Mouse (Mus musculus) lung, embryonic 14.5 days (tissue): ENCODE data around the gene Atf6b. TPM values are rescaled to one million over a fixed set of nuclear protein-coding genes. Genes with fewer than 3 reads are reported as not detected.

Experiments used
- ATAC-seq: fragments of 200-750 bp; cut with Nextera tagmentation; 2 replicates; pipeline ENCODE4 v1.8.0; 2017; ENCODE audit warnings: mild to moderate bottlenecking, moderate TSS enrichment, moderate library complexity; ENCODE audit not compliant: insufficient read depth
- DNase-seq: peaks from one replicate; pipeline ENCODE4 v3.0.0-alpha.2; 2015
- H3K27ac ChIP-seq: fragments of 300-500 bp; sonication (generic); 2 replicates; pipeline ENCODE4 v1.5.1; 2014; ENCODE audit warnings: low read depth, mild to moderate bottlenecking, moderate library complexity
- H3K27me3 ChIP-seq: fragments of 300-500 bp; sonication (generic); 2 replicates; pipeline ENCODE4 v1.6.1; 2014; ENCODE audit warnings: low read length, control low read depth; ENCODE audit not compliant: insufficient read depth
- H3K36me3 ChIP-seq: fragments of 300-500 bp; sonication (generic); 2 replicates; pipeline ENCODE4 v1.6.1; 2014; ENCODE audit warnings: control low read depth; ENCODE audit not compliant: insufficient read depth
- H3K4me1 ChIP-seq: fragments of 300-500 bp; sonication (generic); 2 replicates; pipeline ENCODE4 v1.6.1; 2014; ENCODE audit warnings: antibody characterized with exemption, control low read depth; ENCODE audit not compliant: insufficient read depth
- H3K4me2 ChIP-seq: fragments of 300-500 bp; sonication (generic); 2 replicates; pipeline ENCODE4 v1.6.1; 2014; ENCODE audit warnings: mild to moderate bottlenecking
- H3K4me3 ChIP-seq: fragments of 300-500 bp; sonication (generic); 2 replicates; pipeline ENCODE4 v1.5.1; 2014; ENCODE audit warnings: low read depth, low read length
- H3K9ac ChIP-seq: fragments of 300-500 bp; sonication (generic); 2 replicates; pipeline ENCODE4 v1.6.1; 2014
- H3K9me3 ChIP-seq: fragments of 300-500 bp; sonication (generic); 2 replicates; pipeline ENCODE4 v1.6.1; 2016; ENCODE audit warnings: low read depth, low read length, control low read depth
- CTCF ChIP-seq: IDR thresholded peaks from 2 replicates; pipeline ENCODE4 v1.5.1; 2016; ENCODE audit warnings: antibody characterized with exemption, low read depth
- WGBS: fragments of 180-500 bp; shearing (Covaris S2); extraction: QIAGEN DNeasy Blood & Tissue Kit; methylation state at CpG from one replicate; pipeline ENCODE4 v1.1.7; 2014; 5-methylcytosine and 5-hydroxymethylcytosine counted together
- polyA plus RNA-seq: library from polyadenylated mRNA; unstranded; fragments of >200 nt; fragmentation: Nextera tagmentation; extraction: Ambion mirVana; gene quantifications from 2 replicates; pipeline ENCODE4 v1.2.1, GENCODE M21; 2014

Atf6b gene
- polyA plus RNA-seq, 1 experiment from 2014 or later = 74.8 TPM

DNA sequence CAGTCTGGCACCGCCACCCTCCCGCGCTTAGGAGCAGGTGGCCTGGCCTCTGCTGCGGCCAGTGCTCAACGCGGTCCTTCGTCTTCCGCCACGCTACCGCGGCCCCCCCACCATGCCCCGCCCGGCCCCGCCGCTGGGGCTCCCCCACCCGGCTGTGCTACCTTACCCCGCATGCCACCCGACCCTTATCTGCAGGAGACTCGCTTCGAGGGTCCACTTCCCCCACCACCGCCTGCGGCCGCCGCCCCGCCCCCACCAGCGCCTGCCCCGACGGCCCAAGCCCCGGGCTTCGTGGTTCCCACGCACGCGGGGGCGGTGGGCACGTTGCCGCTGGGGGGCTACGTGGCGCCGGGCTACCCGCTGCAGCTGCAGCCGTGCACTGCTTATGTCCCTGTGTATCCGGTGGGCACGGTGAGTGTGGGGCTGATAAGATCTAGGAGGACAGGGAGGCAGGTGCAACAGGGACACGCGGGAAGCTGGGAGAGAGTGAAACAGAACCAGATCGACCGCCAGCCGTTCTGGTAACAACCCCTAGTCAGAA, 16.1 kb upstream of the Atf6b start:
- Histone ChIP-seq H3K9ac (no peak overlapping the region; the same call in 1 of the 2 replicates), H3K9me3 (no peaks in the 10 kb centered on the region), H3K27ac (no peak overlapping the region), H3K4me3 (peak overlapping the region; percentile 23), H3K36me3 (no peaks in the 10 kb centered on the region), H3K4me2 (peak overlapping the region; percentile 48), H3K27me3 (peaks cover 51% of the 10 kb centered on the region), H3K4me1 (peaks cover 16% of the 10 kb centered on the region; the same call in 1 of the 2 replicates)
- no peak for TF ChIP-seq CTCF
- DNase-seq (no peak), ATAC-seq (no peak)
- 1% methylated on average over 48 of the region's 48 CpGs for WGBS

DNA sequence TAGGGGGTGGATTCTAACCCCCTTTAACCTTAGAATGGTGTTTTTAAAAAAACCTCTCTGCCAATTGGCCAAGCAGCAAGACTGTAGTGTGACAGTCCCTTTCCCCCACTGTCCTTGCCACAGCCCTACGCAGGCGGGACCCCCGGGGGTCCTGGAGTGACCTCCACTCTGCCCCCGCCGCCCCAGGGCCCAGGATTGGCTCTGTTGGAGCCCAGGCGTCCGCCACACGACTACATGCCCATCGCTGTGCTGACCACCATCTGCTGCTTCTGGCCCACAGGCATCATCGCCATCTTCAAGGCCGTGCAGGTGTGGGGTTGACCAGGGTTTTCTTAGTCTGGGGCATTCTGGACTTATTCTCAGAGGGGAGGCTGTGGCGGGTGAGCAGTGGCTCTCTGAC, 15.3 kb upstream of the Atf6b start:
- peaks cover 51% of the 10 kb centered on the region for H3K27me3 ChIP-seq
- ATAC-seq (no peak), DNase-seq (no peak)
- peak overlapping the region; percentile 37 for H3K4me3 ChIP-seq
- TF ChIP-seq CTCF = no peak
- WGBS = 6% methylated on average over 12 of the region's 12 CpGs
- no peak overlapping the region for H3K27ac ChIP-seq
- no peak overlapping the region; the same call in 1 of the 2 replicates for H3K9ac ChIP-seq
- H3K4me1 ChIP-seq = peaks cover 10% of the 10 kb centered on the region; the same call in 1 of the 2 replicates
- no peaks in the 10 kb centered on the region for H3K9me3 ChIP-seq
- no peaks in the 10 kb centered on the region for H3K36me3 ChIP-seq
- H3K4me2 ChIP-seq = peak overlapping the region; percentile 67

DNA sequence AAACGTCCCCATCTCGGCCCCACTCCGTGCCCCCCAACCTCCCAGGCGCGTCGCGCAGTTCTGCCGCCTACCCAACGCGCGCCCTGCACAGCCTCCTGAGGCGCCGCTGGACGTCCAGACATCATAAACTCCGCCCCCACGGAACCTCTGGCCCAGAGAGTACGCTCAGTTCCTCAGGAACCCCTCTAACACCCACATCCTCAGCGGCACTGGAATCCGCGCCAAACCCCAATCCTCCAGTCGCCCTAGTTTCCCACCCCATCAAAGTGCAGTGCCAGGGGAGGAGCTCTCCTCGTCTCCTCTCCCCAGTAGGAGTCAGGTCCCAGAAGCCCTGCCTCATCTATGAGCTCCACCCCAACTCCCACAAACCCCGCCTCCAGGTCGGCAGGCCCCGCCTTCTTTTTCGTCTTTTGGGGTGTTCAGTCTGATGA, 14.7 kb upstream of the Atf6b start:
- Histone ChIP-seq H3K4me1 (peaks cover 10% of the 10 kb centered on the region; the same call in 1 of the 2 replicates), H3K4me2 (peak overlapping the region; percentile 67), H3K36me3 (no peaks in the 10 kb centered on the region), H3K9ac (peak overlapping the region; percentile 2; the same call in 1 of the 2 replicates), H3K4me3 (peak overlapping the region; percentile 37), H3K27me3 (peaks cover 51% of the 10 kb centered on the region), H3K27ac (no peak overlapping the region), H3K9me3 (no peaks in the 10 kb centered on the region)
- ATAC-seq = peak; percentile 36
- WGBS = under 1% methylated on average over 26 of the region's 26 CpGs
- DNase-seq = peak; percentile 80
- no peak for TF ChIP-seq CTCF

DNA sequence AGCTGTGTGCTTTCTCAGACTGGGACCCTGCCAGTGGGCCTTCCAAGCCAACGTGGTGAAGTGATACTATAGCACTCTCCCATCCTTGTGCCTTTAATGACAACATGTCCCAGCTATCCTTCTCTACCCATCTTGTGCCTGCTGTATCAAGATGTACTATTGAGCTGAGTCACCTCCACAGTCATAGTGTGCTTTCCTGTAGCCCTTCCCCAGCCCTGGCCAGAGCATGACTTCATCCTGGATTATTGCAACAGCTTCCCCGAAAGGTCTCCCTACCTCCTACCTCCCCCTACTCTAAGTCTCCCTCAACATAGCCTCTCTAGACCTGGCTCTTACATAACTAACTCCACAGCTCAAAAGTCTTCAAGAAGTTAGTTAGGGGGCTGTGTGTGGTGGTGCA, 11.3 kb upstream of the Atf6b start:
- no peak overlapping the region for H3K4me3 ChIP-seq
- no peak overlapping the region for H3K27ac ChIP-seq
- WGBS = 60% methylated on average over 2 of the region's 2 CpGs
- H3K9me3 ChIP-seq = no peaks in the 10 kb centered on the region
- H3K4me1 ChIP-seq = peaks cover 3% of the 10 kb centered on the region; the same call in 1 of the 2 replicates
- H3K27me3 ChIP-seq = peaks cover 32% of the 10 kb centered on the region
- no peak overlapping the region for H3K4me2 ChIP-seq
- ATAC-seq (no peak), DNase-seq (no peak)
- H3K9ac ChIP-seq = no peak overlapping the region
- H3K36me3 ChIP-seq = no peaks in the 10 kb centered on the region
- TF ChIP-seq CTCF = no peak

DNA sequence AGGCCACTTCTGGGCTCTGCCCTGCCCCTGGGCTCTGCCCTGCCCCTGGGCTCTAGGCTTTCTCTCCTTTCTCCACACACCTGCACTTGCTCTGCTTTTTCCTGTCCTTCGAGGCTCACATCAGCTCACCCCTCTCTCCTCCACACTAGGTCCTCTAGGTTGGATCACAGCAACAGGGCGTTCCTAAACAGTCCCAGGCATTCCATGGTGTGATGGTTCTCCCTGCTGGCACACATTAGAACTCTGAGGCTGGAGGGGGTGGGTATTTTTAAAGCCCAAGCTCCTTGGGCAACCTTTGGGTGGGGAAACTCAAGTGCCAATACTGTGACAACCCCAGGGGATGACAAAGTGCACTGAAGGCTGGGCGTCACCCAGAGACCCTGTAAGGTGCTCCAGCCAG, 9.5 kb upstream of the Atf6b start:
- WGBS = 60% methylated on average over 3 of the region's 3 CpGs
- DNase-seq (no peak), ATAC-seq (no peak)
- H3K4me1 ChIP-seq = no peaks in the 10 kb centered on the region
- peaks cover 15% of the 10 kb centered on the region; the same call in 1 of the 2 replicates for H3K27me3 ChIP-seq
- no peaks in the 10 kb centered on the region for H3K36me3 ChIP-seq
- no peak overlapping the region for H3K9ac ChIP-seq
- H3K4me3 ChIP-seq = no peak overlapping the region
- H3K4me2 ChIP-seq = no peak overlapping the region
- TF ChIP-seq CTCF = no peak
- H3K27ac ChIP-seq = no peak overlapping the region
- no peaks in the 10 kb centered on the region for H3K9me3 ChIP-seq

DNA sequence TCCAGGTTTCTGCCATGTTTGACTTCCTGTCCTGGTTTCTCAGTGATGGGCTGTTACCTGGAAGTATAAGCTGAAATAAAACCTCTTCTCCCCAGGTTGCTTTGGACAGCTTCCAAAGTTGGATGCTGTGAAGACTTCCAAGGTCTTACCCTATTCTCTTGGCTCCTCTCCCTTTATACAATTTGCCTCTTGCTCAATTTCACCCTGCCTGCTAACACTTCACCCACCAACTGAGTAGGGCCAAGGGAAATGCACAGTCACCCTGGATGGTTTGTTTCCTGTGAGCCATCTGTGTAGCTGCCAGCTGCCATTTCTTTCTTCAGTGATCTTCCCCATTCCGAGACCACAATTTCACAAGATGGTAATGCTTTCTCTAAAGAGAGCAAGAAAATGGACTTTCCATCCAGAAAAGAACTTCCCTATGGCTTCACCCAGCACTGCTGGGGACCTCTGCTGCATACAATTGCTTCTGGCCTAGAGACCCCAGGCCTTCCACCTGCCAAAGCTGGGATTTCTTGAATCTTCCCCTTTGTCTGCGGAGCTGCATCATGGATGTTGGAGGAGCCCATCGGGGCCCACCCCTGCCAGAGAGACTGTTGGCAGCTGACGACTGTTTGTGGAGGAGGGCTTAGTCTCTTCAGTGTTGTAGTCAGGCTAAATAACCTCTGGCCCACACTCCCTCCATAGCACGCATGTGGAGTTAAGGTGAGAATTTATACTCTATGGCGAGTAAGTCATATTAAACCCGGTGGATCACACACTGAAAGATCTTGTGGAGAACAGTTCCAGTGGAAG, 7.3 kb upstream of the Atf6b start:
- Histone ChIP-seq H3K4me2 (no peak overlapping the region), H3K4me3 (no peak overlapping the region), H3K4me1 (no peaks in the 10 kb centered on the region), H3K27ac (no peak overlapping the region), H3K9me3 (no peaks in the 10 kb centered on the region), H3K36me3 (no peaks in the 10 kb centered on the region), H3K27me3 (no peaks in the 10 kb centered on the region), H3K9ac (no peak overlapping the region)
- no peak for TF ChIP-seq CTCF
- WGBS = 77% methylated on average over 7 of the region's 7 CpGs
- no peak for ATAC-seq
- no peak for DNase-seq
